In genomic region chr7:62463007-62463877, GRCm38 (mm10) we compare ENCODE assay signal across 8 mouse cellular contexts. TPM values are rescaled to one million over a fixed set of nuclear protein-coding genes. Genes with fewer than 3 reads are reported as not detected.
DNase-seq lines count a peak whose midpoint lies in the region; ATAC-seq and TF ChIP-seq lines count a peak whose summit lies in the region.

No protein-coding gene starts in this region.

- peak; percentile 34 for DNase-seq in gastrocnemius, postnatal 10 days
- DNase-seq in gastrocnemius, adult 18-20 months (ENCODE audit: low spot score): no peak
- DNase-seq in embryonic facial prominence, embryonic 11.5 days (ENCODE audit: low spot score): peak; percentile 59
- DNase-seq in heart, postnatal 10 days: peak; percentile 24 to 28
- DNase-seq in neural tube, embryonic 11.5 days (ENCODE audit: low spot score): peak; percentile 43

- no peak for TF ChIP-seq EP300 in ES-Bruce4 (IDR thresholded peaks at IDR 0.05; ENCODE audit: insufficient read depth, low read depth, low read length)

- H3K9me3 ChIP-seq in ES-Bruce4 (replicated peaks; ENCODE audit: control insufficient read depth, insufficient read depth, low read length, poor library complexity, severe bottlenecking): no peaks in the 10 kb centered on the region
- no peaks in the 10 kb centered on the region for H3K9me3 ChIP-seq in embryonic facial prominence, embryonic 11.5 days (replicated peaks; ENCODE audit: control insufficient read depth, low read length)
- H3K9me3 ChIP-seq in limb, embryonic 12.5 days: peaks cover 26% of the 10 kb centered on the region
- H3K9me3 ChIP-seq in neural tube, embryonic 11.5 days (ENCODE audit: control insufficient read depth, low read length): peaks cover 4% of the 10 kb centered on the region; the same call in 1 of the 2 replicates

- H3K4me3 ChIP-seq in ES-Bruce4 (ENCODE audit: low read depth, low read length): peak overlapping the region; percentile 84
- H3K4me3 ChIP-seq in embryonic facial prominence, embryonic 11.5 days (ENCODE audit: low read depth, low read length): peak overlapping the region; percentile 60
- H3K4me3 ChIP-seq in limb, embryonic 12.5 days (replicated peaks): peak overlapping the region; percentile 61
- peak overlapping the region; percentile 64 for H3K4me3 ChIP-seq in neural tube, embryonic 11.5 days (ENCODE audit: low read depth, low read length)

- WGBS in embryonic facial prominence, embryonic 11.5 days: 21% methylated on average over 55 of the region's 55 CpGs
- 25% methylated on average over 55 of the region's 55 CpGs for WGBS in limb, embryonic 12.5 days
- WGBS in neural tube, embryonic 11.5 days: 23% methylated on average over 55 of the region's 55 CpGs

- H3K27ac ChIP-seq in ES-Bruce4 (ENCODE audit: insufficient read depth, low read length): no peak overlapping the region
- H3K27ac ChIP-seq in embryonic facial prominence, embryonic 11.5 days (replicated peaks; ENCODE audit: low read depth, low read length): peak overlapping the region; percentile 92
- H3K27ac ChIP-seq in limb, embryonic 12.5 days: peak overlapping the region; percentile 97
- H3K27ac ChIP-seq in neural tube, embryonic 11.5 days (ENCODE audit: low read depth, low read length): peak overlapping the region; percentile 91

- no peak for TF ChIP-seq CTCF in ES-Bruce4 (IDR thresholded peaks at IDR 0.05; ENCODE audit: low read depth, low read length)

- H3K4me2 ChIP-seq in embryonic facial prominence, embryonic 11.5 days (ENCODE audit: low read depth, low read length): peak overlapping the region; percentile 62
- peak overlapping the region; percentile 59 for H3K4me2 ChIP-seq in limb, embryonic 12.5 days
- peak overlapping the region; percentile 47 for H3K4me2 ChIP-seq in neural tube, embryonic 11.5 days (ENCODE audit: low read depth)

- no peak for TF ChIP-seq POLR2A in ES-Bruce4 (IDR thresholded peaks at IDR 0.05; ENCODE audit: insufficient read depth, low read length)

- peaks cover 3% of the 10 kb centered on the region for H3K27me3 ChIP-seq in ES-Bruce4 (ENCODE audit: control insufficient read depth, insufficient read depth, low read length, poor library complexity, severe bottlenecking)
- no peaks in the 10 kb centered on the region for H3K27me3 ChIP-seq in embryonic facial prominence, embryonic 11.5 days (ENCODE audit: control insufficient read depth, insufficient read depth, low read length)
- peaks cover 4% of the 10 kb centered on the region for H3K27me3 ChIP-seq in limb, embryonic 12.5 days
- H3K27me3 ChIP-seq in neural tube, embryonic 11.5 days (ENCODE audit: control insufficient read depth, insufficient read depth, low read length): no peaks in the 10 kb centered on the region

- intact Hi-C loops in heart, postnatal 10 days (cut with DNase I): no loop called here

- peak overlapping the region; percentile 76 for H3K9ac ChIP-seq in ES-Bruce4 (ENCODE audit: low read depth, poor library complexity, severe bottlenecking)
- peak overlapping the region; percentile 85 for H3K9ac ChIP-seq in embryonic facial prominence, embryonic 11.5 days (replicated peaks; ENCODE audit: low read length)
- H3K9ac ChIP-seq in limb, embryonic 12.5 days (replicated peaks): peak overlapping the region; percentile 88
- H3K9ac ChIP-seq in neural tube, embryonic 11.5 days (ENCODE audit: low read length): peak overlapping the region; percentile 89

- H3K36me3 ChIP-seq in ES-Bruce4 (ENCODE audit: control insufficient read depth, insufficient read depth, low read length, poor library complexity, severe bottlenecking): no peaks in the 10 kb centered on the region
- no peaks in the 10 kb centered on the region for H3K36me3 ChIP-seq in embryonic facial prominence, embryonic 11.5 days (replicated peaks; ENCODE audit: control insufficient read depth, insufficient read depth, low read depth, low read length)
- no peaks in the 10 kb centered on the region for H3K36me3 ChIP-seq in limb, embryonic 12.5 days
- H3K36me3 ChIP-seq in neural tube, embryonic 11.5 days (ENCODE audit: control insufficient read depth, insufficient read depth, low read length): no peaks in the 10 kb centered on the region

- ATAC-seq in embryonic facial prominence, embryonic 11.5 days (replicated peaks; ENCODE audit: insufficient number of reproducible peaks, low FRiP score, low TSS enrichment, low read depth): no peak
- peak; percentile 15; the same call in 1 of the 2 replicates for ATAC-seq in limb, embryonic 12.5 days (ENCODE audit: insufficient number of reproducible peaks, insufficient read depth, low FRiP score, low TSS enrichment, low read depth)
- peak; percentile 17 for ATAC-seq in neural tube, embryonic 11.5 days (ENCODE audit: insufficient read depth, low FRiP score, low TSS enrichment)
- no peak for ATAC-seq in CD4-positive, CD25-positive, alpha-beta regulatory T cell, adult 4 months

- no peaks in the 10 kb centered on the region for H3K4me1 ChIP-seq in ES-Bruce4 (ENCODE audit: control insufficient read depth, insufficient read depth, low read length)
- no peaks in the 10 kb centered on the region for H3K4me1 ChIP-seq in embryonic facial prominence, embryonic 11.5 days (ENCODE audit: control insufficient read depth, insufficient read depth, low read length)
- no peaks in the 10 kb centered on the region for H3K4me1 ChIP-seq in limb, embryonic 12.5 days (replicated peaks)
- no peaks in the 10 kb centered on the region for H3K4me1 ChIP-seq in neural tube, embryonic 11.5 days (ENCODE audit: control insufficient read depth, insufficient read depth, low read length)

RNA-seq across cellular contexts. Expression of gene Peg12, which starts 1.1 kb away (rescaled TPM):
- total RNA-seq in gastrocnemius, postnatal 10 days (2021): 1 to 10 TPM; 4.4 to 7.1 TPM
- under 1 TPM; 0.27 to 0.45 TPM for total RNA-seq in gastrocnemius, adult 18-20 months (2021)
- polyA plus RNA-seq in ES-Bruce4 (2011; ENCODE audit: insufficient read depth, insufficient read length, low read depth, missing spikeins): 3.0 and 3.7 TPM in 2 replicates
- 48.5 and 49.7 TPM in 2 replicates for polyA plus RNA-seq in embryonic facial prominence, embryonic 11.5 days (2014; fragmentation: Nextera tagmentation; extraction: Ambion mirVana)
- total RNA-seq in heart, postnatal 10 days (2021): 1 to 10 TPM; 4.5 to 4.7 TPM
- polyA plus RNA-seq in limb, embryonic 12.5 days (2016; fragmentation: Nextera tagmentation; extraction: Ambion mirVana): 48.3 and 49.4 TPM in 2 replicates
- polyA plus RNA-seq in neural tube, embryonic 11.5 days (2014; fragmentation: Nextera tagmentation; extraction: Ambion mirVana): 61.6 and 63.7 TPM in 2 replicates
- polyA plus RNA-seq in CD4-positive, CD25-positive, alpha-beta regulatory T cell, adult 4 months (2017; shearing (Covaris generic)): not detected

RNA-seq across cellular contexts. Expression of gene Mkrn3, which starts 43.3 kb away (rescaled TPM):
- total RNA-seq in gastrocnemius, postnatal 10 days (2021): 1 to 10 TPM in 1 of 2 experiments, under 1 TPM in 1; 0.80 to 1.0 TPM
- under 1 TPM; 0.14 to 0.17 TPM for total RNA-seq in gastrocnemius, adult 18-20 months (2021)
- 3.7 and 3.8 TPM in 2 replicates for polyA plus RNA-seq in ES-Bruce4 (2011; ENCODE audit: insufficient read depth, insufficient read length, low read depth, missing spikeins)
- 10.6 and 10.7 TPM in 2 replicates for polyA plus RNA-seq in embryonic facial prominence, embryonic 11.5 days (2014; fragmentation: Nextera tagmentation; extraction: Ambion mirVana)
- 1 to 10 TPM in 1 of 2 experiments, under 1 TPM in 1; 0.92 to 1.0 TPM for total RNA-seq in heart, postnatal 10 days (2021)
- 8.3 and 9.1 TPM in 2 replicates for polyA plus RNA-seq in limb, embryonic 12.5 days (2016; fragmentation: Nextera tagmentation; extraction: Ambion mirVana)
- 12.7 and 13.2 TPM in 2 replicates for polyA plus RNA-seq in neural tube, embryonic 11.5 days (2014; fragmentation: Nextera tagmentation; extraction: Ambion mirVana)
- not detected for polyA plus RNA-seq in CD4-positive, CD25-positive, alpha-beta regulatory T cell, adult 4 months (2017; shearing (Covaris generic))

Comparison
In these comparisons a context has a peak if more than half of its experiments do, and no peak if none do; other contexts are left out.
1. ATAC-seq: peak in limb, embryonic 12.5 days (single experiment) and neural tube, embryonic 11.5 days (single experiment); none in embryonic facial prominence, embryonic 11.5 days (single experiment) and CD4-positive, CD25-positive, alpha-beta regulatory T cell, adult 4 months (single experiment).
2. RNA of gene Peg12, which starts 1.1 kb away (polyA plus RNA-seq): 61.6 to 63.7 TPM in neural tube, embryonic 11.5 days, 48.3 to 49.4 TPM in limb, embryonic 12.5 days and 48.5 to 49.7 TPM in embryonic facial prominence, embryonic 11.5 days; 3.0 to 3.7 TPM in ES-Bruce4 and not detected in CD4-positive, CD25-positive, alpha-beta regulatory T cell, adult 4 months; every median in the first group is over 10 times any median in the second.
3. Peak in every context shown above with its lines, with median percentiles within 50 percentile points of each other: H3K4me3 ChIP-seq, H3K9ac ChIP-seq and H3K4me2 ChIP-seq.